Mouse (Mus musculus): ENCODE data around the gene Scaf8. TPM values are rescaled to one million over a fixed set of nuclear protein-coding genes. Genes with fewer than 3 reads are reported as not detected.
"Not testable (repeated sequence)": the region's sequence is repeated elsewhere in the genome, so short reads cannot be mapped to it uniquely, and the experiment has no call there.

The Scaf8 gene
- polyA plus RNA-seq, 1 experiment from 2014 or later = 22.6 TPM

GRCm38 (mm10) chr17:3140100-3140499, 25.3 kb downstream of the Scaf8 start:
- Histone ChIP-seq H3K36me3 (ENCODE audit: inconsistent target) (no peaks in the 10 kb centered on the region), H3K27ac (no peak overlapping the region), H3K79me2 (ENCODE audit: inconsistent target) (peaks cover 100% of the 10 kb centered on the region), H3K4me3 (ENCODE audit: inconsistent target) (no peak overlapping the region)
- WGBS (ENCODE audit: missing documents) = 90% methylated on average over 1 of the region's 1 CpGs

- Histone ChIP-seq H3K4me3 (ENCODE audit: inconsistent target) (no peak overlapping the region), H3K27ac (peak overlapping the region; percentile 12; the same call in 1 of the 2 replicates), H3K79me2 (ENCODE audit: inconsistent target) (peaks cover 75% of the 10 kb centered on the region), H3K36me3 (ENCODE audit: inconsistent target) (peaks cover 17% of the 10 kb centered on the region; the same call in 1 of the 2 replicates)
- 100% methylated on average over 1 of the region's 1 CpGs for WGBS (ENCODE audit: missing documents)
Measured at GRCm38 (mm10) chr17:3148853-3149252, 34.1 kb downstream of the Scaf8 start.

- Histone ChIP-seq H3K36me3 (ENCODE audit: inconsistent target) (peaks cover 17% of the 10 kb centered on the region; the same call in 1 of the 2 replicates), H3K4me3 (ENCODE audit: inconsistent target) (no peak overlapping the region)
Measured at GRCm38 (mm10) chr17:3149541-3149940, 34.8 kb downstream of the Scaf8 start.

GRCm38 (mm10) chr17:3150701-3151100, 35.9 kb downstream of the Scaf8 start:
- peaks cover 12% of the 10 kb centered on the region; the same call in 1 of the 2 replicates for H3K36me3 ChIP-seq (ENCODE audit: inconsistent target)
- H3K27ac ChIP-seq = not testable (repeated sequence)

More at GRCm38 (mm10) chr17:3149541-3149940, 34.8 kb downstream of the Scaf8 start:
- 14% methylated on average over 1 of the region's 1 CpGs for WGBS (ENCODE audit: missing documents)
- H3K27ac ChIP-seq = peak overlapping the region; percentile 12; the same call in 1 of the 2 replicates
- H3K79me2 ChIP-seq (ENCODE audit: inconsistent target) = peaks cover 75% of the 10 kb centered on the region

DNA sequence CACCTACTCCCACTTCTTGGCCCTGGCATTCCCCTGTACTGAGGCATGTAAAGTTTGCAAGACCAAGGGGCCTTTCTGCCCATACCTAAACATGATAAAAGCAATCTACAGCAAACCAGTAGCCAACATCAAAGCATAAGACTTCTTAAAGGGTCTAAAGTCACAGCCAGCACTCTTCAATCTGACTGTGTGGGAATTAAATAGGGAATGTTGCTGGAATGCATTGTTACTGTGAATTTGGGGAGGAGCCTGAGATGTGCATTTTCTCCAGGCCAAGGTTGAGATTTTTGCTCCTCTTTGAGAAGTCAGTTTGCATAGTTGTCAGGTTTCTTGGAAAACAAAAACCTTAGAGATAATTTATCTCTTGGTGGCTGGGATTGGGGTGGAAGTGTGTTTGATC, 36.4 kb downstream of the Scaf8 start:
- H3K27ac ChIP-seq = no peak overlapping the region
- peaks cover 8% of the 10 kb centered on the region; the same call in 1 of the 2 replicates for H3K36me3 ChIP-seq (ENCODE audit: inconsistent target)
- H3K79me2 ChIP-seq (ENCODE audit: inconsistent target) = peaks cover 60% of the 10 kb centered on the region; the same call in 1 of the 2 replicates
- H3K4me3 ChIP-seq (ENCODE audit: inconsistent target) = no peak overlapping the region

More at GRCm38 (mm10) chr17:3150701-3151100, 35.9 kb downstream of the Scaf8 start:
- peaks cover 64% of the 10 kb centered on the region; the same call in 1 of the 2 replicates for H3K79me2 ChIP-seq (ENCODE audit: inconsistent target)
- not testable (repeated sequence) for H3K4me3 ChIP-seq (ENCODE audit: inconsistent target)
- WGBS (ENCODE audit: missing documents) = 100% methylated on average over 1 of the region's 1 CpGs

DNA sequence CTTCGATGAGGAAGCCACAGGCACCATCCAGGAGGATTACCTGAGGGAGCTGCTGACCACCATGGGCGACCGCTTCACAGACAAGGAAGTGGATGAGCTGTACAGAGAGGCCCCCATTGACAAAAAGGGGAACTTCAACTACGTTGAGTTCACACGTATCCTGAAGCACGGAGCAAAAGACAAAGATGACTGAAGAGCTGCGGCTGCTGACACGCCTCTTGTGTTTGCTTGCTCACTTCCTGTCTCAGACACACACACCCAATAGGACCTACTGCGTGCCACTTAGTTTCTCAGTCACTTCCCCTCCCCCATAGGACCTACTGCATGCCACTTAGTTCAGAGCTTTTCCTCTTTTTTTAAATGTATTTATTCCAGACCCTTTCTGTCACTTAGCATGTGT, 41.4 kb downstream of the Scaf8 start:
- 2% methylated on average over 9 of the region's 9 CpGs for WGBS (ENCODE audit: missing documents)
- H3K27ac ChIP-seq = peak overlapping the region; percentile 24
- H3K36me3 ChIP-seq (ENCODE audit: inconsistent target); H3K4me3 ChIP-seq (ENCODE audit: inconsistent target): not testable (repeated sequence)
- H3K79me2 ChIP-seq (ENCODE audit: inconsistent target) = peaks cover 34% of the 10 kb centered on the region

DNA sequence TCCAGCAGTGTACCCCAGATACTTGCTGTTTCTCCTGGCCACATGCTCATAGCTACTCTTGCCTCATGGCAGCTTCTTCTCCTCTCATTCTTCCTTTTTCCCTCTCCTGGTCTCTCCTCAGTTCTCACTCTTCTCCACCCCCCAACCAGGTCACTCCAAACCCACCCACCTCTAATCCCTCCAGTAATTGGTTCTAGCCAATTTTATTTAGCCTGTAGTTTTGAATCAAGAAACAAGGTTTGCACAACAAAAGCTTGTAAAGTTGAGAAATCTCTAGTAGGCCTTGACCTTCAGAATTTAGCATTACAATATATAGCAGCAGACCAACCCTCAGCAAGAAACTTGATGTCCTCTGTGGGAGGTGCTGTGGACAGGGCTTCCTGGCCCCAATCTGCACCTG, 42.2 kb downstream of the Scaf8 start:
- H3K79me2 ChIP-seq (ENCODE audit: inconsistent target) = peaks cover 34% of the 10 kb centered on the region
- no peak overlapping the region for H3K4me3 ChIP-seq (ENCODE audit: inconsistent target)
- H3K27ac ChIP-seq = peak overlapping the region; percentile 21
- H3K36me3 ChIP-seq (ENCODE audit: inconsistent target) = 0 out of 2 replicates have a peak, but pooled peaks cover under 1% of the 10 kb centered on the region

DNA sequence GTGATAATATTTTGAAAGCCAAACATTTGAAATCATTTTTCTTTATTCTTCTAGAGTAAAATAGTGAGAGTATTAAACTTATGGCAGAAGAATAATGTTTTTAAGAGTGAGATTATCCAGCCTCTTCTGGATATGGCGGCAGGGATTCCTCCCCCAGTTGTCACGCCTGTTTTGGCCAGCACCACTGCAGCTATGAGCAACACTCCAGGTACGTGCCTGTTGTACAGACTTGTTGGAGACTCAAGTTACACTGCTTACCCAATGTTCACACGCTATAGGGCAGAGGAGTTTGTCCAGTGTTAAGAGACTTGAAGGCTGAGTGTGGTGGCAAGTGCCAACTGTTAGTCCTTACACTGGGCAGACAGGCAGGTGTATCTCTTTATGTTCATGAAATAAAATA, 48.1 kb downstream of the Scaf8 start:
- 91% methylated on average over 4 of the region's 4 CpGs for WGBS (ENCODE audit: missing documents)
- Histone ChIP-seq H3K79me2 (ENCODE audit: inconsistent target) (peaks cover 20% of the 10 kb centered on the region; the same call in 1 of the 2 replicates), H3K4me3 (ENCODE audit: inconsistent target) (no peak overlapping the region), H3K36me3 (ENCODE audit: inconsistent target) (peaks cover 20% of the 10 kb centered on the region), H3K27ac (no peak overlapping the region)

DNA sequence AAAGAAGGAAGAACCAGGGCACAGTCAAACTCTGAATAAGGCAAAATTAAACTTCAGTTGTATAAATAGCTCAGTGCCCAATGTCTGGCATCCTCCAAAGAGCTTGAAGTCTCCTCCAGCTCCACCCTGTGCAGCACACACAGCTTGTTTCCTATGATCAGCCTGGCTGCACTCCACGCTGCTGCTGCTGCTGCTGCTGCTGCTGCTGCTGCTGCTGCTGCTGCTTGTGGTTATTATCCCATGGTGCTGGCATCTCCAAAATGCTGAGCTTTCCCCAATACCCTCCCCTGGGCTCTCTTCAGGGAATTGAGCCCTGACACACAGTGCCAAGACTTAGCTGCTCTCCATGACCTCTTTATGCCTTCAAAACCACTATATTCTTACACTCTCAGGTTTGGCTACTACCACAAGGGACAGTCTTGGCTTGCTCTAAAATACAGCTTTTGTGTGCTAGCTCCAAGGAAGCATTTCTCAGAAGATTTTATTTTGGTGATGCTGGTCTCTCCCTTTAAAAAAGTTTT, 65.7 kb downstream of the Scaf8 start:
- peaks cover 24% of the 10 kb centered on the region; the same call in 1 of the 2 replicates for H3K36me3 ChIP-seq (ENCODE audit: inconsistent target)
- H3K4me3 ChIP-seq (ENCODE audit: inconsistent target); H3K27ac ChIP-seq; H3K79me2 ChIP-seq (ENCODE audit: inconsistent target): not testable (repeated sequence)
- 100% methylated on average over 1 of the region's 1 CpGs for WGBS (ENCODE audit: missing documents)

DNA sequence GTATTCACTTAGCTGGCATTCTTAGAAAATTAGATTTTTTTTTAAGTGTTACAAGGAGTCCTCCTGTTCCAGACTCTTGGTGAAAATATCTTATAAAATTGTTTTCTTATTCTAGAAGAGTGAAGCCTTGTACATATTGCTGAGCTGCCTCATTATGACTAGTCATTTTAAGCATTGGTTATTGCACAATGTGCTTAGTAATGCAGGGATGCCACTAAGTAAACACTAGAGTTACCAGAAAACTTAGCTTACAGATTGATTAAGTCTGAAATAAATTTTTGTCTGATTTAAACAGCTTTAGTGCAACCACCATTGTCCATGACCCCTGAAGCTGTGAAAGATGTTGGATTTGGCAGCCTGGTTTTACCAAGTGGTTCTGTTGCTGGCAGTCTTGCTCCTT, 80.7 kb downstream of the Scaf8 start:
- H3K79me2 ChIP-seq (ENCODE audit: inconsistent target); H3K4me3 ChIP-seq (ENCODE audit: inconsistent target); H3K27ac ChIP-seq: not testable (repeated sequence)
- peaks cover 54% of the 10 kb centered on the region for H3K36me3 ChIP-seq (ENCODE audit: inconsistent target)

DNA sequence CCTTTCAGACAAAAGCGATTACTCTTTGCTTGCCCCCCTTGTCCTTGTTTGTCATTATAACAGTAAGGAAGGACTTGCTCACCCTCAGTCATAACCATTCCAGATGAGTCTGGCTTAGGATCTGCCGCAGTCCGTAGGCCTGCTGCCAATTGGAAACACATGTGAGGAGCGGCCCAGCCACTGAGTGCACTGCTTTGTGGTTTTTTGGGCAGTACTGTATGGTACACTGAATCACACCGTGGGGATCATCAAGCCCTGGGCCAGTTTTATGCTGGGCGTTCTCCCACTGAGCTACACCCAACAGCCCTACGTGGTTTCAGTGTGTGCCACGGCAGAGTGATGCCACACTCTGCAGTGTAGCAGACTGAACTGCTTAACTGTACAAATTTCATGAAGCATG, 85.6 kb downstream of the Scaf8 start:
- Histone ChIP-seq H3K79me2 (ENCODE audit: inconsistent target) (peaks cover 2% of the 10 kb centered on the region; the same call in 1 of the 2 replicates), H3K4me3 (ENCODE audit: inconsistent target) (no peak overlapping the region), H3K36me3 (ENCODE audit: inconsistent target) (peaks cover 36% of the 10 kb centered on the region), H3K27ac (no peak overlapping the region)
- WGBS (ENCODE audit: missing documents) = 89% methylated on average over 7 of the region's 8 CpGs

GRCm38 (mm10) chr17:3203916-3204315, 89.1 kb downstream of the Scaf8 start:
- Histone ChIP-seq H3K4me3 (ENCODE audit: inconsistent target) (no peak overlapping the region), H3K27ac (no peak overlapping the region), H3K36me3 (ENCODE audit: inconsistent target) (peaks cover 11% of the 10 kb centered on the region; the same call in 1 of the 2 replicates), H3K79me2 (ENCODE audit: inconsistent target) (peaks cover 22% of the 10 kb centered on the region; the same call in 1 of the 2 replicates)
- 75% methylated on average over 4 of the region's 4 CpGs for WGBS (ENCODE audit: missing documents)

- Histone ChIP-seq H3K36me3 (ENCODE audit: inconsistent target) (peaks cover 10% of the 10 kb centered on the region; the same call in 1 of the 2 replicates), H3K79me2 (ENCODE audit: inconsistent target) (peaks cover 22% of the 10 kb centered on the region; the same call in 1 of the 2 replicates), H3K27ac (no peak overlapping the region), H3K4me3 (ENCODE audit: inconsistent target) (no peak overlapping the region)
- WGBS (ENCODE audit: missing documents) = 5% methylated on average over 7 of the region's 7 CpGs
Measured at GRCm38 (mm10) chr17:3204826-3205405, 90.1 kb downstream of the Scaf8 start.

DNA sequence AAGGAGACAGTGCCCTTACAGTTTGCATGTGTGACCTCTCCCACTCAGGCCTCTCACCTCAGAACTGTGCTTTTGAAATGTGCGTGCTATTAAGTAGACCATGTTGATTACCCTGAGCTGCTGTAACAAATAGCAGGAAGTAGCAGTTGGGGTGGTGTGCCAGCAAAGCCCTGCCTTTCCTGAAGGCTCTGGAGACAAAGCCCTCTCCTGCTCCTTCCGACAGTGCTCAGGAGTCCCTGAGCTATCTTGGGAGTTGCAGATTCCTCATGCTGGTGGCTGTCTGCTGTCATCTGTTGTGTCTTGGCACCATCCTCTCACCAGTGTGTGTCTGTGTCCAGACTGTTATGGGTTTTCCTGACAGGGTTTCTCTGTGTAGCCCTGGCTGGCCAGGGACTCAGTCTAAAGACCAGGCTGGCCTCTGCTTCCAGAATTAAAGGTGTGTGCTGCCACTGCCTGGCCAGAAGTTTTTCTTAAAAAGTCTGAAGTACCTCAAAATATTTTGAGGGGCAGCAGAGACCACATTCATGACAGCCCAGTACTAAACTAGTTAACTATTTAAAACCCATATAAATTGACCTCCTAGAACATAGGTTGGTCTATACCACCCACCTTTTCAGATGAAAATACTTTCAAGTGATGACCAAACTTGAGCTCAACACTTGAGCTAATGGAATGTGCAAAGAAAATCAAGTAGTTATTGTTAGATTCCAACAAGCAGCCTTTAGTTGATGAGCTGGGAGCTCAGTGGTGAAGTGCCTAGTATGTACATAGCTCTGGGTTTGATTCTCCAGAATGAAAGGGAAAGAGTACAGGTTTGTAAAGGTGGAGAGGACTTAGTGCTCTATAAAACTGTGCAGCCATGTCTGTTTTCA, 92.0 kb downstream of the Scaf8 start:
- Histone ChIP-seq H3K79me2 (ENCODE audit: inconsistent target) (peaks cover 22% of the 10 kb centered on the region; the same call in 1 of the 2 replicates), H3K27ac (no peak overlapping the region), H3K4me3 (ENCODE audit: inconsistent target) (no peak overlapping the region), H3K36me3 (ENCODE audit: inconsistent target) (peaks cover under 1% of the 10 kb centered on the region; the same call in 1 of the 2 replicates)
- 60% methylated on average over 2 of the region's 2 CpGs for WGBS (ENCODE audit: missing documents)
